Mouse (Mus musculus): ENCODE results near the gene Scnn1g. TPM values are rescaled to one million over a fixed set of nuclear protein-coding genes. Genes with fewer than 3 reads are reported as not detected.

Scnn1g gene
- total and polyA plus RNA-seq, 3 experiments = not detected

GRCm38 (mm10) chr7:121701983-121702382 lies 32.3 kb upstream of the Scnn1g start:
- Histone ChIP-seq H3K36me3 (ENCODE audit: control insufficient read depth in 1 of 2, insufficient read depth in 2 of 2, low read length in 2 of 2) (peaks cover 9 to 68% of the 10 kb centered on the region in 2 experiments), H3K9ac (ENCODE audit: control insufficient read depth, low read depth, low read length, poor library complexity, severe bottlenecking) (no peak overlapping the region), H3K4me1 (ENCODE audit: control insufficient read depth in 1 of 2, insufficient read depth in 2 of 2, low read length in 2 of 2) (peaks cover 19 to 37% of the 10 kb centered on the region in 2 experiments), H3K27ac (ENCODE audit: control insufficient read depth, low read depth, low read length) (no peak overlapping the region), H3K4me3 (ENCODE audit: control insufficient read depth in 1 of 2, insufficient read depth in 1 of 2, low read depth in 2 of 2, low read length in 2 of 2) (no peak overlapping the region), H3K27me3 (ENCODE audit: control insufficient read depth in 1 of 2, insufficient read depth in 2 of 2, low read length in 2 of 2) (no peaks in the 10 kb centered on the region), H3K9me3 (replicated peaks; ENCODE audit: insufficient read depth, low read length) (no peaks in the 10 kb centered on the region), H3K79me2 (ENCODE audit: control insufficient read depth, insufficient read depth, low read length, poor library complexity) (peaks cover 78% of the 10 kb centered on the region)
- peak; percentile 33 for DNase-seq (ENCODE audit: low read depth, low spot score)
- TF ChIP-seq ZMIZ1 (IDR thresholded peaks at IDR 0.05; ENCODE audit: low read depth, low read length) (no peak), GATA1 (IDR thresholded peaks at IDR 0.05; ENCODE audit: low read depth, low read length) (peak; percentile 30; the same call in 1 of the 2 replicates)

- H3K79me2 ChIP-seq (ENCODE audit: control insufficient read depth, insufficient read depth, low read length, poor library complexity) = peaks cover 60% of the 10 kb centered on the region
- H3K4me3 ChIP-seq (ENCODE audit: control insufficient read depth in 1 of 2, insufficient read depth in 1 of 2, low read depth in 2 of 2, low read length in 2 of 2) = no peak overlapping the region; a peak in 1 of 4 replicates
- peaks cover 3 to 49% of the 10 kb centered on the region in 2 experiments; a peak in 3 of 4 replicates for H3K36me3 ChIP-seq (ENCODE audit: control insufficient read depth in 1 of 2, insufficient read depth in 2 of 2, low read length in 2 of 2)
- H3K9me3 ChIP-seq (replicated peaks; ENCODE audit: insufficient read depth, low read length) = no peaks in the 10 kb centered on the region
- H3K27me3 ChIP-seq (ENCODE audit: control insufficient read depth in 1 of 2, insufficient read depth in 2 of 2, low read length in 2 of 2) = 0 out of 4 replicates have a peak, but pooled peaks cover 0 to 2% of the 10 kb centered on the region in 2 experiments
- H3K4me1 ChIP-seq (ENCODE audit: control insufficient read depth in 1 of 2, insufficient read depth in 2 of 2, low read length in 2 of 2) = peaks cover 8 to 30% of the 10 kb centered on the region in 2 experiments
- no peak overlapping the region for H3K27ac ChIP-seq (ENCODE audit: control insufficient read depth, low read depth, low read length)
- H3K9ac ChIP-seq (ENCODE audit: control insufficient read depth, low read depth, low read length, poor library complexity, severe bottlenecking) = no peak overlapping the region
- DNase-seq (ENCODE audit: low read depth, low spot score) = peak; percentile 51
- no peak for TF ChIP-seq GATA1 (IDR thresholded peaks at IDR 0.05; ENCODE audit: low read depth, low read length)
- no peak for TF ChIP-seq KAT2A (conservative IDR thresholded peaks at IDR 0.05; ENCODE audit: low read depth, low read length)
- no peak for TF ChIP-seq TCF12 (IDR thresholded peaks at IDR 0.05; ENCODE audit: low read depth, low read length)
- no peak for TF ChIP-seq MAFK (IDR thresholded peaks at IDR 0.05; ENCODE audit: borderline replicate concordance, low read depth, low read length)
- no peak for TF ChIP-seq UBTF (IDR thresholded peaks at IDR 0.05; ENCODE audit: borderline replicate concordance, insufficient read depth, low read depth, low read length)
- no peak for TF ChIP-seq MEF2A (IDR thresholded peaks at IDR 0.05; ENCODE audit: extremely low read depth, insufficient replicate concordance, low read depth, low read length, poor library complexity, severe bottlenecking)
- TF ChIP-seq SIN3A (IDR thresholded peaks at IDR 0.05; ENCODE audit: low read length) = no peak
- TF ChIP-seq POLR2AphosphoS2 (IDR thresholded peaks at IDR 0.05; ENCODE audit: low read length) = no peak
- no peak for TF ChIP-seq TBP (IDR thresholded peaks at IDR 0.05; ENCODE audit: low read depth, low read length)
- no peak for TF ChIP-seq ZKSCAN1 (IDR thresholded peaks at IDR 0.05; ENCODE audit: low read depth, low read length)
- TF ChIP-seq CHD1 (IDR thresholded peaks at IDR 0.05; ENCODE audit: low read depth, low read length) = no peak
- no peak for TF ChIP-seq MYB (IDR thresholded peaks at IDR 0.05; ENCODE audit: low read depth, low read length)
- TF ChIP-seq JUND (IDR thresholded peaks at IDR 0.05; ENCODE audit: low read depth, low read length) = no peak
- TF ChIP-seq TAL1 (IDR thresholded peaks at IDR 0.05; ENCODE audit: low read length) = no peak
- no peak for TF ChIP-seq RCOR1 (IDR thresholded peaks at IDR 0.05; ENCODE audit: low read depth, low read length)
- no peak for TF ChIP-seq CHD2 (IDR thresholded peaks at IDR 0.05; ENCODE audit: low read length)
- no peak for TF ChIP-seq USF1 (IDR thresholded peaks at IDR 0.05; ENCODE audit: low read depth, low read length)
These were observed 29.2 kb upstream of the Scnn1g start for GRCm38 (mm10) chr7:121705051-121705450.
